Mouse (Mus musculus): ENCODE results near the gene Nutm1.

Gene Nutm1

GRCm38 (mm10) chr2:112261748-112262653 is 2.9 kb upstream of the Nutm1 start, which contains the start of gene Nop10:
Nop10 (plus strand) TSS chr2:112261926.
- DNase-seq (ENCODE audit: low read depth, low spot score), result peak; percentile 96

GRCm38 (mm10) chr2:112254675-112255515 is 4.2 kb downstream of the Nutm1 start:
- peak; percentile 54 for DNase-seq (ENCODE audit: low read depth, low spot score)

GRCm38 (mm10) chr2:112249780-112250453 is 9.2 kb downstream of the Nutm1 start:
- DNase-seq (ENCODE audit: low read depth, low spot score), result no peak

- no peak for DNase-seq (ENCODE audit: low read depth, low spot score)
These were observed 11.8 kb downstream of the Nutm1 start for GRCm38 (mm10) chr2:112247323-112247722.

- no peak for DNase-seq (ENCODE audit: low read depth, low spot score)
These were observed 12.9 kb downstream of the Nutm1 start for GRCm38 (mm10) chr2:112246193-112246592.

- peak; percentile 58 for DNase-seq (ENCODE audit: low read depth, low spot score)
These were observed 13.8 kb downstream of the Nutm1 start for GRCm38 (mm10) chr2:112245307-112245706.

- DNase-seq (ENCODE audit: low read depth, low spot score), result no peak
These were observed 17.3 kb downstream of the Nutm1 start for GRCm38 (mm10) chr2:112241787-112242186.

GRCm38 (mm10) chr2:112239935-112240721 is 19.0 kb downstream of the Nutm1 start:
- DNase-seq (ENCODE audit: low read depth, low spot score), result peak; percentile 54

GRCm38 (mm10) chr2:112239212-112239934 is 19.7 kb downstream of the Nutm1 start, which contains the start of gene Lpcat4:
Lpcat4 (plus strand) TSS chr2:112239468.
- DNase-seq (ENCODE audit: low read depth, low spot score), result peak; percentile 79

- peak; percentile 54 for DNase-seq (ENCODE audit: low read depth, low spot score)
These were observed 21.1 kb downstream of the Nutm1 start for GRCm38 (mm10) chr2:112238006-112238405.

- peak; percentile 72 for DNase-seq (ENCODE audit: low read depth, low spot score)
These were observed 22.5 kb downstream of the Nutm1 start for GRCm38 (mm10) chr2:112236620-112237019.

- no peak for DNase-seq (ENCODE audit: low read depth, low spot score)
These were observed 26.5 kb downstream of the Nutm1 start for GRCm38 (mm10) chr2:112232623-112233022.

- no peak for DNase-seq (ENCODE audit: low read depth, low spot score)
These were observed 34.7 kb downstream of the Nutm1 start for GRCm38 (mm10) chr2:112224356-112224755.

- DNase-seq (ENCODE audit: low read depth, low spot score), result no peak
These were observed 36.5 kb downstream of the Nutm1 start for GRCm38 (mm10) chr2:112222607-112223006.

- no peak for DNase-seq (ENCODE audit: low read depth, low spot score)
These were observed 38.2 kb downstream of the Nutm1 start for GRCm38 (mm10) chr2:112220880-112221279.

GRCm38 (mm10) chr2:112217614-112218013 is 41.5 kb downstream of the Nutm1 start:
- DNase-seq (ENCODE audit: low read depth, low spot score), result no peak

- peak; percentile 73 for DNase-seq (ENCODE audit: low read depth, low spot score)
These were observed 43.1 kb downstream of the Nutm1 start for GRCm38 (mm10) chr2:112215977-112216376.

GRCm38 (mm10) chr2:112210699-112211098 is 48.4 kb downstream of the Nutm1 start:
- DNase-seq (ENCODE audit: low read depth, low spot score), result no peak

GRCm38 (mm10) chr2:112210142-112210541 is 48.9 kb downstream of the Nutm1 start:
- no peak for DNase-seq (ENCODE audit: low read depth, low spot score)

- peak; percentile 77 for DNase-seq (ENCODE audit: low read depth, low spot score)
These were observed 56.0 kb downstream of the Nutm1 start for GRCm38 (mm10) chr2:112203056-112203455.

Measured in 3T3-L1 (cell line).